Mouse (Mus musculus) left cerebral cortex, postnatal 4 days (tissue): ENCODE measurements around the gene Dclk2. TPM values are rescaled to one million over a fixed set of nuclear protein-coding genes. Genes with fewer than 3 reads are reported as not detected.

Source experiments
- DNase-seq: peaks from one replicate; pipeline ENCODE4 v3.0.0-alpha.2; 2022
- intact Hi-C: fragments of 180-260 bp; cut with DNase I; formaldehyde crosslinking; loops from one replicate; pipeline ENCODE4 v1.15.1; 2025
- total RNA-seq, 2 experiments: library from RNA; stranded (reverse); gene quantifications; 2 replicates each; pipeline ENCODE4 v1.2.3; 2021

The Dclk2 gene
- total RNA-seq, 2 experiments from 2014 or later = 159 to 160 TPM

DNA sequence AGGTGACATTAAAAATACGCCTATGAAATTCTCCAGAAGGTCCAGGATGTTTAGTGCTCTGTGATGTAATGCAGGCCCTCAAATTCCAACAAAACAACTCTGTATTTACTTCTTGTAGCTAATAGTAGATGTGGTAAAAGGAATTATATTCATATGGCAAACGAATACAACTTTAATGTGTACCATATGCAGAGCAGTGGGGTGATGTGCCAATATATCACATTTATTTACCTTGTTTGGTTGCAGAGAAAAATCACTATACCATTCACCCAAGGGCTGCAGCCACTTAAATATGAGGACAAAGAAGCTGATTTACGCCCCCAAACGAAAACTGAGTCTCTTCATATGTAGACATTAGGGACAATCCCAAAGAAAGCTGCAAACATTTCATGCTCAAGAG lies 158.2 kb downstream of the Dclk2 start:
- DNase-seq = no peak
- intact Hi-C loops = loop anchor here (10.0 kb wide), 1 partner anchor 438 kb away; no protein-coding TSS in a partner anchor

DNA sequence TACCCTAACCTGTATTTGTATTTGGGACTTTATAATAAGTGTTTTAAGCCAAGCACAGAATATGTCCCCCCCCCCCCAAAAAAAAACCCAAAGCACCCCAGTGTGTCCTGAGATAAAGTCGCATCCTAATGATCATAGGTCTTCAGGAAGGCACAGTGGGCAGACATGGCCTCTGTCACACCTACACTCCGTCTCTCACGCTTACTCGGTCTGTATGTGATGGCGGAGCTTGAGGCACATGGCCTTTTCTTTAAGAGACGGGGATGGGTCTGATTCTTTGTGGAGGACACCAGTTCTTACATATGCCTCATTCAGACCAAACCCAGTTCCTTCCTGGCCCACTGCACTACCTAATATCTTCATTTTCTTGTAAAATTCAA lies 158.6 kb downstream of the Dclk2 start:
- intact Hi-C loops = loop anchor here (10.0 kb wide), 1 partner anchor 437 kb away; no protein-coding TSS in a partner anchor
- DNase-seq = no peak

DNA sequence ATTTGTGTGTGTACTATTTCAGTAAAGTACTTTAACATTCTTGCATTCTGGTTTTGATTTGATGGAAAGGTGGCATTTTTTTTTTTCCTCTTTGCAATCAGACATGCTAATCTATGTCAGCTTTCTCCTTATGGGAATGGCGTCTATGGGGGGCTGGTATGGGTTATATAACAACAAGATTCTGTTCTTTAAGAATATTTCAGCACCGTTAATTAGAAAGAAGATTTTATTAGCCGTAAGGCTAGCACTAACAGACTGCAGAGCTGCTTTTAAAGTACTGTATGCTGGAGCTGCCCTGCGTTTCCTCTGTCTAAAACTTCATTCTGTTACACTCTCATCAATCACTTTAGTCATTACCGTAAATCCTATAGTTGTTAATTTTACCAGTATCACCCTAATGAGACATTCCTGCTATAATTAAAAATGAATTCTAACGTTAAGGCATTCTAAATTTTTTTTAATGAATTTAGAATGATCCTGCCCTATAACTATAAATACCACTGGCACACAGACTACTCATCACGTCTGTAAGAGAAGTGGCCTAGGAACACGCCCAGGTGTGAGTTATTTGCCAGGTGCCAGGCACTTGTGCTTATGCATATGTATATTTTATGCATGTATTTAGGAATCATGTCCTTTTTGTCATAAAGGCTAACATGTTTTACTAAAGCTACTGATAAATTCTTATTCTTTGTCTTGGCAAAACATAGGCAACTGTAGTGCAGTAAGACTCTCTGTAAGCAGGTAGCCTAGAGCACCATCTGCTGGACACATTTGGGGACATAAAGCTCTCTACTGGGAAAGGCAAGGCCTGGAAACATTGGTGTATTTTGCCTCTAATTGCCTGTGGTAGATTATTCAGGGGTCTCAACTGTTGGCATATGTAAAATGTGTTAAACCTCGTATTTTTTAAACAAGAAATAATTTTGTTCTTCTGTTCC lies 159.3 kb downstream of the Dclk2 start:
- peak; percentile 83 for DNase-seq
- intact Hi-C loops = loop anchor here (10.0 kb wide), 1 partner anchor 437 kb away; no protein-coding TSS in a partner anchor

DNA sequence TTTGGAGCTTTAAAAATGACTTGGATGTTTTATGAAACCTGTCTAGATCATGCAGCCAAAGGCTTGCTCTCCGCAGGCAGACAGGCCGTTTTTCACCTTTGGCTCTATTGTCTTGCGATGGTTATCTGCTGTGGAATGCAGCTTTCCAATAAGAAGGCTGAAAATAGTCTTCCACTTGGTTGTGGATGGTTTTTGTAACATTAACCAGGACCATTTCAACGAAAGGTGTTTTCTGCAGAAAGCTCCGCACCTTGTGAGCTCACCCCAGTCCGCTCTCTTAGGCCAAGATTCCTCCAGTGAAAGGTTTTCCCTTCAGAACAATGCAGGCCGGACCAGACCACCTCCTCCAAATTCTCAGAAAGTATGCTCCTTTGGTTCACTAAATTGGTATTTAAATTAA lies 160.2 kb downstream of the Dclk2 start:
- DNase-seq = no peak
- intact Hi-C loops = loop anchor here (10.0 kb wide), 1 partner anchor 436 kb away; no protein-coding TSS in a partner anchor

DNA sequence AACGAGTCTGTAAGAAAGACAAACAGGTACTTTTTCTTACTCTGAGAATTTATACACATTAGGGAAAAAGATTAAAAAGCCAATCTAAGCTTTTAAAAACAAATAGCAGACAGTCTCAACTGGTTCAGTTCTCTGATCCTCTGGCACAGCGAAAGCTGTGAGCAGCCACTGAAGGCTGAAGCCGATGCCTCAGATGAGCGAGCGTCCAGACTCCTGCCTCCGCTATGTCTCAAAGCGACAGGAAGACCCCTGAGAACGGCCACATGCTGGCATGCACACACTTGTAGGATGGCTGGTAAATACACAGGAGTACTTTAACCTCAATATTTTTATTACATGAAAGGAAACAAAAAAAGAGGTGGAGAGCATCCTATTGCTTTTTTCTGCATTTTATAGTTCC lies 160.8 kb downstream of the Dclk2 start:
- no peak for DNase-seq
- intact Hi-C loops = loop anchor here (10.0 kb wide), 2 partner anchors 435 to 495 kb away; no protein-coding TSS in a partner anchor

DNA sequence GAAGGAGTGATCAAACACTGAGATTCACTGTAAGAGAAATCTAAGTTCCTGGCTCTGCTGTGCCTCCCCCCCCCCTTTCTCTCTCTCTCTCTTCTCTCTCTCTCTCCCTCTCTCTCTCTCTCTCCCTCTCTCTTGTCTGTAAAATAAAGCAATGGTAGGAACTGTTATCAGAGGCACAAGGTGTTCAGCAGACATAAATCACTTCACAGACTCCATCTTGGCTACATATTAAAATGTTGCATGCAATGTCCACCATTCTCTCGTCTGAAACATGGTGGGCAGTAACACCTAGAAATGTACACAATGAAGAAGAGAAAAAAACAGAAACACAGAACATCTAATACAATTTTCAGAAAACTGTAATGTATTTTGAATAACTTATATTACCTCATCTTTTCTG lies 161.3 kb downstream of the Dclk2 start:
- intact Hi-C loops = loop anchor here (10.0 kb wide), 1 partner anchor 495 kb away; no protein-coding TSS in a partner anchor
- DNase-seq = no peak

DNA sequence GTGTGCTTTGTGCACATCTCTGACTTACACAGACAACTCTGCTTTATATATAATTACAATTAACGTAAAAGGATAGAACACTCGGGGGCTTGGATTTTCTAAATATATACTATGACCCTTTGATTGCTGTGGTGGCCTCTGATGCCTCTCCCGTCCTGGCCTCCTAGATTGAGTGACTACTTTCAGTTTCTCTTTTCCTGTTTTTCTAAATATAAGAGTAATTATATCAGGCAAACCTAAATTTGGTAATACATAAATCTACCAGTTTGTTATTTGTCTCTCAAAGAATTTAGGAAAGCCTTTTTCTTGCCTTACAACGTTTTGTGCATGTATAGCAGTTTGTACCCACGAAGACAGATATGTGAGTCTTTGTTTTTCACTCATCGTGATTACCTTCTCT lies 161.9 kb downstream of the Dclk2 start:
- intact Hi-C loops = loop anchor here (10.0 kb wide), 1 partner anchor 494 kb away; no protein-coding TSS in a partner anchor

DNA sequence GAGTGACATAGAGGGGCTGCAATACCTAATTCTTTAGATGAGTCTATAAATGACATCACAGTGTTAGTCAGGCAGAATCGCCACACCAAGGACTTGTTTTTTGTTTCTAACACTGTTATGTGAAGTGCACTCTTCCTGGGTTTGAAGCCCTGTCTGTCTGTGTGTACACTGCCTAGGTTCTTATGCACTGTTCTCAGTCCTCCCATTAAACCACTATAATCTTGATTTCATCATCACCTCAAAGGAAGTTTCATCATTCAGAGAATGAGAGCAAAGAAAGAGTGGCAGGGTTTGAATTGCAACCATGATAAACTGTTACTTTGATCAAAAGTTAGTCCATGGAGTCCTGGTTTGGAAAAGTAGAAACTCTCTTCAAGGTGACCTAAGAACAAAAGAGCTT lies 164.1 kb downstream of the Dclk2 start:
- DNase-seq = no peak
- intact Hi-C loops = loop anchor here (10.0 kb wide), 1 partner anchor 492 kb away; no protein-coding TSS in a partner anchor

More for the DNA sequence above, 161.9 kb downstream of the Dclk2 start:
- DNase-seq = no peak

DNA sequence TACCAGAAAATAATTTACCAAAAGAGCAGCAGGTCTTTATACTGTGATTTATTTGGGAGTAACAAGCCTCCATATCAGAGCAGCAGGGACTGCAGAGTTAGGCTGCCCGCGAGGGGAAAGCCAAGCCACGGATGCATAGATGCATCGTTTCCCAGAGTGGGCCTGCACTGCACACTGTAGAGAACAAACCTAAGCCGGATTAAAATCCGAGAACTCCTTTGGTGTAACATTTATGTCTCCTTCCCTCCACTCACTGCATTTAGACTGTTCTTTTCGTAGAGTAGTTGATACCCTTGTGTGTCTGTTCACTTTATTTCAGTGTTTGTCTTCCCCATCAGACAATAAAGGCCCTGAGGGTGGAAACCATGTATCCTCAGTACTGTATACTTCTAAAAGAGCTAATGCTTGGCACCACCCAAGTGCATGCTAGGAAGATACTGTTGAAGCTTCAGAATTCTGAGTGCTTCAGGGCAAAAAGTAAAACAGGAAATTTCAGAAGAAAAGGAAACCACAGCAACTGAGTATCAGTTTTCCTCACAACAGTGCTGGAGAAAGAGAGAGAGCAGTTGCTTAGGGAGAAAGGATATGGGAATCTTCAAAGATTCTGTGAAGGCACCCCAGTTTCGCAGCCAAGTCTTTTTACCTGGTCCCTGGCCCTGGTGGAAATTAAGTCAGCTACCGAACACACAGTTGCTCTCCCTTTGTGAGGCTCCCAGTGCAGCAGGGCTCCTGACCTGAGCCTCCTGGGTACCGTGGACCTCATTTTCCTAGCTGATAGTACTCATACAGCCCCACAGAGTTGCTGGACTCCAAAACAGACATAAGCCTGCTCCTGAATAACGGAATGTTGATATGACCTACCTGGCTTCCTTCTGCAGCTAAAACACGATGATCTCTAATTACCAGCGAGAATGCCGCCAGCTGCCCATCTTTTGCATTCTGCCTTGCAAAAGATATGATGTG lies 165.8 kb downstream of the Dclk2 start:
- no peak for DNase-seq
- intact Hi-C loops = loop anchor here (10.0 kb wide), 1 partner anchor 490 kb away; no protein-coding TSS in a partner anchor

DNA sequence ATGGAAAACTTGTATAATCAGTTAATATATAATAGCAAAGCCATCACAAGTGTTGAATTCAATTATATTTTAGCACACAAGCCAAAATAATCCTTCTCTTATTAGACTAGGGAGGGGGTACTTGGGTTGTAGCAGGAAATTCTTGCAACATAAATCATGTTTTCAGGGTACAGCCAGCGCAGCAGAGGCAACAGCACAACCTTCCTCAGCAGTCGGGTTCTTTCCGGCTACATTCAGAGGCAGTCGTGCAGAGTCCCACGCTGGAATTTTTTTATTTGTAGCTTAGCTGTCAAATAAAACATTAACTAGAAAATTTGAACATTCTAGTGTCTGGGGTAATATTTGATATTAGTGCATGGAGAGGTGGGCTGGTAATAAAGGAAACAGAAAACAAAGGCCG lies 166.5 kb downstream of the Dclk2 start:
- intact Hi-C loops = loop anchor here (10.0 kb wide), 1 partner anchor 489 kb away; no protein-coding TSS in a partner anchor
- no peak for DNase-seq

DNA sequence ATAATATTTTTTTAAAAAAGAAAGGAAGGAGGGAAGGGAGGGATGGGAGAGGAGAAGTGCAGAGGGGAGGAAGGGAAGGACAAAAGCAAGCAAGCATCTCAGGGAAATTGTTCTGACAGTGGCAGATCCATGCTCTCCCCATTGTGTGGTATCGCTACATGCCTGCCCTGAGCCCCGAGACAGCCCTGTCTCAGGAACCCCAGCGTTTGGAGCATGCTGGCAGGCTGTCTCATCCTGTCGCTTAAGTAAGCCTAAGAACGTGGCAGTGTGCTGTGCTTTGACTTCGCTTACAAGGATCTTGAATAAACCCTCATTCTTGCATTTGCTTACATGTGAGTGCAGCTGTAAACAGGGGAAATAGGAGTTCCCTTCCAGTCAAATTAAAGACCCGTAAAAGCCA lies 170.0 kb downstream of the Dclk2 start:
- DNase-seq = no peak
- intact Hi-C loops = loop anchor here (10.0 kb wide), 1 partner anchor 486 kb away; no protein-coding TSS in a partner anchor

DNA sequence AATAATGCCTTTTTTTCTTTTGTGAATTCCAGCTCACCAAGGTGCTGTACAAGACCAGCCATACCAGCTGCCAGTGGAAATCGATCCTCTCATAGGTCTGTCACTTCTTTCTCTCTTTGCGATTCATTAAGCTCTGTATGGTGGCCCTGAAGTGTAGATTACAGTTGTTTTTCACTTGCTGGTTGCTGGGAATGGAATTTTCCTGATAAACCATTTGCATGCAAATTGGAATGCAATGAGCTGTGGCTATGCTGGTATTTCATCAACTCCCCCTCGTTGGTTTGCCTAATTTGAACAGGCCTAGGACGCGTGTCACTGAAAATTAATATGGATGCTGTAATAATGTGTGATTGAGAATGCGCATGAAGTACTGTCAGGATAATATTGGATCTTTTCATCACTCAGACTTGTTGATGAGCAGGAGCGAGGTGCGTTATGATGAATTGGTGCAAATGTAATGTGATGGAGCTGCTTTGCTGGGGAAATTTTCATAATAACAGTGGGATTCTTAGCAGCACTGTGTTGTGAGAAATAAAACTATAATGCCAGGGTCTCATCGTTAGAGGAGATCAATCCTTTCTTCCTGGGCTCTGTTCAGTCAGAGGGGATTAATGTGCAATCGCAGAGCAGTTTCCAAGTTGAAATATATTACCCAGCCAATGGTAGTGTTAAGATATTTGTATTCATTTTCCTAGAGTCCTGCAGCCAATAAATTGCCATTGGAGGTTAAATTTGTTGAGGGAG lies 174.7 kb downstream of the Dclk2 start:
- no peak for DNase-seq
- intact Hi-C loops = no loop called here

DNA sequence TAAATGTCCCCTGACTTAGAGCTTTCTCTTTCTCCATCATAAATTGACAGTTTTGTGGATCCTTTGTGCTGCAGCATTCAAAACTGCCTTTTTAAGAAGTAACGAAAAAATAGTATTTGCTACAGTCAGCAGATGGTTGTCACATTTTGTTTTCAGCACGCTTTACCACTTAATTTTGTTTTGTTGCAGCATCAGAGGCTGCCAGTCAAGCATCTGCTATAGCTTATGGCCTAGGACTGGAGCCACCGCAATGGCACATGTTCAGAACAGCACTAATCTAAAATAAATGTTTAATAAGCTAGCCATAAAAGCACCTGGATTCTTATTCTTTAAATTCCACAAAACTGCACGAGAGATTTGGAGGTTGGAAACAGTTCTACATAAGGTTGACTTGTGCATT lies 175.3 kb downstream of the Dclk2 start:
- DNase-seq = peak; percentile 61
- intact Hi-C loops = no loop called here

DNA sequence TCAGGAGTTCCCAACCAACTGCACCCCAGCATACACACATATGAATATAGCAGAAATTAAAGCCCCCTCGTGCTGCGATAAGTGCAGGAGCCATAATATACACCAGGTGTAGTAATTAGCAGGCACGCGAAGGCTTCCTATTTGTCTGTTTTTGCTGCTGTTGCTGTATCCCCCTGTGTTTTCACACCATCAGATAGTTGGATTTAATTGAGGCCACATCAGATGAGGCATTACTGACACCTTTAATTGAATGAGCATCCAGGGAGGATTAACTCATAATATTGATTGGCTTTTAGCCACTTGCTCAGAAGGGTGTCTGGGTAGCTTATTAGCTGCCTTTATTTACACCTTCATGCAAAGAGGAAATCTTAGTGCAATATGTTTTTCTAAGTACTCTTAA lies 180.9 kb downstream of the Dclk2 start:
- DNase-seq = no peak
- intact Hi-C loops = no loop called here

DNA sequence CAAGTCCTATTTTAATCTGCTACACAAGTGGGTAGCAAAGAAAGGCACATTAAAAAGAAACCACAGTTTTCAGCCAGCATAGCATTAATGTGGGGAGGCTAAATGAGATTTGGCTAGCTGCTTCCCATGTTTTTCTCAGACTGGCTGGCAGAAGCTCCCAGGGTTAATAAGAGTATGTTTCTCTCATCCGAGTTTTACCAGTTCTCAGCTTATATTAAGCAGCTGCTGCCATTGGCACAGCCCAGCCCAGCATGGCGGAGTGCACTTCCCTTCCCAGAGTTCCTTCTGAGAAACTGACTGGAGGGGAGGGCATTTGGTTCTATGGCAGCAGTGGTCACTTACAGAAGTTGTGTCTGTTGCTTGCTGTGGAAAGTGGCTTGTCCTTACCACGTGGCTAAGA lies 181.8 kb downstream of the Dclk2 start:
- peak; percentile 43 for DNase-seq
- intact Hi-C loops = no loop called here

Other genes starting within 250 kb of the Dclk2 start
- 1 to 10 TPM; 6.3 to 6.8 TPM for gene Cd1d1, start 78.6 kb upstream of the Dclk2 start, total RNA-seq